Mouse (Mus musculus) MEL (cell line): ENCODE measurements around the gene Avpr2. TPM values are rescaled to one million over a fixed set of nuclear protein-coding genes. Genes with fewer than 3 reads are reported as not detected.

ENCODE experiments used
- DNase-seq: peaks from one replicate; pipeline ENCODE4 v3.0.0; 2011; ENCODE audit warnings: low read depth, low spot score
- H3K27ac ChIP-seq: 2 replicates; pipeline ENCODE4 v1.5.1; 2012; ENCODE audit warnings: low read depth, mild to moderate bottlenecking, control low read depth, low read length, moderate library complexity; ENCODE audit not compliant: control insufficient read depth
- H3K27me3 ChIP-seq, 2 experiments: fragments of 150-350 bp in 1 of 2; sonication (generic) in 1 of 2; 2 replicates each; pipeline ENCODE4 v1.6.1; 2012; ENCODE audit warnings: low read length in 2 of 2, mild to moderate bottlenecking in 2 of 2, improper control_type of control experiment in 1 of 2, moderate library complexity in 1 of 2; ENCODE audit not compliant: insufficient read depth in 2 of 2, control insufficient read depth in 1 of 2
- H3K36me3 ChIP-seq, 2 experiments: 2 replicates each; pipeline ENCODE4 v1.6.1; 2012 to 2014; ENCODE audit warnings: low read length in 2 of 2, improper control_type of control experiment in 1 of 2, inconsistent platforms in 1 of 2, mild to moderate bottlenecking in 1 of 2; ENCODE audit not compliant: insufficient read depth in 2 of 2, control insufficient read depth in 1 of 2
- H3K4me1 ChIP-seq, 2 experiments: fragments of 150-350 bp in 1 of 2; sonication (generic) in 1 of 2; 2 replicates each; pipeline ENCODE4 v1.6.1; 2012; ENCODE audit warnings: low read length in 2 of 2, improper control_type of control experiment in 1 of 2, mild to moderate bottlenecking in 1 of 2; ENCODE audit not compliant: insufficient read depth in 2 of 2, control insufficient read depth in 1 of 2
- H3K4me3 ChIP-seq, 2 experiments: fragments of 150-350 bp in 1 of 2; sonication (generic) in 1 of 2; 2 replicates each; pipeline ENCODE4 v1.5.1; 2012; ENCODE audit warnings: low read depth in 2 of 2, low read length in 2 of 2, mild to moderate bottlenecking in 2 of 2, moderate library complexity in 2 of 2, control low read depth in 1 of 2, improper control_type of control experiment in 1 of 2; ENCODE audit not compliant: control insufficient read depth in 1 of 2, insufficient read depth in 1 of 2
- H3K79me2 ChIP-seq: 2 replicates; pipeline ENCODE4 v1.6.1; 2012; ENCODE audit warnings: mild to moderate bottlenecking, low read length, moderate library complexity; ENCODE audit not compliant: control insufficient read depth, poor library complexity, insufficient read depth
- H3K9ac ChIP-seq: 2 replicates; pipeline ENCODE4 v1.6.1; 2012; ENCODE audit warnings: low read depth, mild to moderate bottlenecking, control low read depth, low read length, moderate library complexity; ENCODE audit not compliant: control insufficient read depth, poor library complexity, severe bottlenecking
- H3K9me3 ChIP-seq: fragments of 150-350 bp; sonication (generic); replicated peaks from 2 replicates; pipeline ENCODE4 v1.6.1; 2012; ENCODE audit warnings: mild to moderate bottlenecking, low read length, improper control_type of control experiment, moderate library complexity; ENCODE audit not compliant: insufficient read depth
- BHLHE40 ChIP-seq: IDR thresholded peaks from 2 replicates; pipeline ENCODE4 v1.6.1; 2012; ENCODE audit warnings: low read depth, mild to moderate bottlenecking, inconsistent platforms, low read length, improper control_type of control experiment, borderline replicate concordance
- CHD1 ChIP-seq: IDR thresholded peaks from 2 replicates; pipeline ENCODE4 v1.6.1; 2012; ENCODE audit warnings: low read depth, mild to moderate bottlenecking, inconsistent platforms, low read length, improper control_type of control experiment
- CHD2 ChIP-seq: IDR thresholded peaks from 2 replicates; pipeline ENCODE4 v1.6.1; 2011; ENCODE audit warnings: low read length, improper control_type of control experiment
- CTCF ChIP-seq, 3 experiments: IDR thresholded peaks in 2 of 3; conservative IDR thresholded peaks in 1 of 3; 2 replicates each; pipeline ENCODE4 v1.5.1; 2011 to 2012; ENCODE audit warnings: low read length in 3 of 3, low read depth in 2 of 3, mild to moderate bottlenecking in 2 of 3, improper control_type of control experiment in 1 of 3, inconsistent platforms in 1 of 3, mixed read lengths in 1 of 3, moderate library complexity in 1 of 3; ENCODE audit not compliant: control insufficient read depth in 1 of 3, insufficient read depth in 1 of 3, poor library complexity in 1 of 3, severe bottlenecking in 1 of 3
- E2F4 ChIP-seq: IDR thresholded peaks from 2 replicates; pipeline ENCODE4 v1.6.1; 2011; ENCODE audit warnings: low read depth, low read length, improper control_type of control experiment, borderline replicate concordance
- ELF1 ChIP-seq: IDR thresholded peaks from 2 replicates; pipeline ENCODE4 v1.6.1; 2014; ENCODE audit warnings: low read depth, mild to moderate bottlenecking, inconsistent platforms, low read length, improper control_type of control experiment, moderate library complexity
- EP300 ChIP-seq, 2 experiments: IDR thresholded peaks; 2 replicates each; pipeline ENCODE4 v1.6.1; 2011; ENCODE audit warnings: improper control_type of control experiment in 2 of 2, low read length in 2 of 2, low read depth in 1 of 2, mild to moderate bottlenecking in 1 of 2
- ETS1 ChIP-seq: IDR thresholded peaks from 2 replicates; pipeline ENCODE4 v1.6.1; 2012; ENCODE audit warnings: low read depth, mild to moderate bottlenecking, inconsistent platforms, low read length, improper control_type of control experiment, moderate library complexity
- GABPA ChIP-seq: IDR thresholded peaks from 2 replicates; pipeline ENCODE4 v1.6.1; 2012; ENCODE audit warnings: low read depth, mild to moderate bottlenecking, inconsistent platforms, low read length, improper control_type of control experiment, moderate library complexity
- HCFC1 ChIP-seq: IDR thresholded peaks from 2 replicates; pipeline ENCODE4 v1.6.1; 2012; ENCODE audit warnings: low read depth, mild to moderate bottlenecking, inconsistent platforms, low read length, improper control_type of control experiment, moderate library complexity
- JUND ChIP-seq: IDR thresholded peaks from 2 replicates; pipeline ENCODE4 v1.6.1; 2011; ENCODE audit warnings: low read depth, mild to moderate bottlenecking, improper control_type of control experiment, low read length
- KAT2A ChIP-seq: conservative IDR thresholded peaks from 2 replicates; pipeline ENCODE4 v1.6.1; 2012; ENCODE audit warnings: low read depth, low read length, improper control_type of control experiment, inconsistent platforms
- MAFK ChIP-seq: IDR thresholded peaks from 2 replicates; pipeline ENCODE4 v1.6.1; 2011; ENCODE audit warnings: low read depth, mild to moderate bottlenecking, low read length, improper control_type of control experiment, borderline replicate concordance
- MAX ChIP-seq: IDR thresholded peaks from 2 replicates; pipeline ENCODE4 v1.6.1; 2011; ENCODE audit warnings: low read length, improper control_type of control experiment
- MEF2A ChIP-seq: IDR thresholded peaks from 2 replicates; pipeline ENCODE4 v1.6.1; 2014; ENCODE audit warnings: low read depth, mild to moderate bottlenecking, inconsistent platforms, low read length, improper control_type of control experiment; ENCODE audit not compliant: poor library complexity, insufficient replicate concordance, severe bottlenecking; ENCODE audit errors: extremely low read depth
- MYB ChIP-seq: IDR thresholded peaks from 2 replicates; pipeline ENCODE4 v1.6.1; 2011; ENCODE audit warnings: mild to moderate bottlenecking, low read depth, low read length, improper control_type of control experiment
- MYC ChIP-seq: IDR thresholded peaks from 2 replicates; pipeline ENCODE4 v1.6.1; 2011; ENCODE audit warnings: low read depth, mild to moderate bottlenecking, low read length, improper control_type of control experiment, moderate library complexity
- NELFE ChIP-seq: IDR thresholded peaks from 2 replicates; pipeline ENCODE4 v1.6.1; 2011; ENCODE audit warnings: low read depth, low read length, improper control_type of control experiment
- NRF1 ChIP-seq: IDR thresholded peaks from 2 replicates; pipeline ENCODE4 v1.6.1; 2014; ENCODE audit warnings: low read depth, mild to moderate bottlenecking, inconsistent platforms, low read length, improper control_type of control experiment, moderate library complexity; ENCODE audit not compliant: poor library complexity, insufficient read depth, severe bottlenecking
- POLR2A ChIP-seq, 2 experiments: IDR thresholded peaks; 2 replicates each; pipeline ENCODE4 v1.6.1; 2011 to 2012; ENCODE audit warnings: low read length in 2 of 2, mild to moderate bottlenecking in 2 of 2, control low read depth in 1 of 2, improper control_type of control experiment in 1 of 2, low read depth in 1 of 2, moderate library complexity in 1 of 2; ENCODE audit not compliant: control insufficient read depth in 1 of 2, insufficient read depth in 1 of 2, poor library complexity in 1 of 2
- POLR2AphosphoS2 ChIP-seq: IDR thresholded peaks from 2 replicates; pipeline ENCODE4 v1.6.1; 2011; ENCODE audit warnings: low read length, improper control_type of control experiment
- POLR2AphosphoS5 ChIP-seq: IDR thresholded peaks from 2 replicates; pipeline ENCODE4 v1.6.1; 2012; ENCODE audit warnings: low read depth, borderline replicate concordance, mild to moderate bottlenecking, inconsistent platforms, low read length, moderate library complexity, mixed read lengths
- RCOR1 ChIP-seq: IDR thresholded peaks from 2 replicates; pipeline ENCODE4 v1.6.1; 2012; ENCODE audit warnings: low read depth, mild to moderate bottlenecking, inconsistent platforms, low read length, improper control_type of control experiment
- TBP ChIP-seq: IDR thresholded peaks from 2 replicates; pipeline ENCODE4 v1.8.0; 2011; ENCODE audit warnings: low read depth, low read length, improper control_type of control experiment
- TCF12 ChIP-seq: IDR thresholded peaks from 2 replicates; pipeline ENCODE4 v1.6.1; 2014; ENCODE audit warnings: low read depth, mild to moderate bottlenecking, inconsistent platforms, low read length, improper control_type of control experiment, moderate library complexity
- USF1 ChIP-seq: IDR thresholded peaks from 2 replicates; pipeline ENCODE4 v1.6.1; 2014; ENCODE audit warnings: low read depth, mild to moderate bottlenecking, inconsistent platforms, low read length, improper control_type of control experiment, moderate library complexity
- USF2 ChIP-seq, 2 experiments: IDR thresholded peaks; 2 replicates each; pipeline ENCODE4 v1.6.1; 2011 to 2012; ENCODE audit warnings: improper control_type of control experiment in 2 of 2, low read length in 2 of 2, borderline replicate concordance in 1 of 2, inconsistent platforms in 1 of 2, low read depth in 1 of 2, mild to moderate bottlenecking in 1 of 2; ENCODE audit not compliant: insufficient read depth in 1 of 2
- ZKSCAN1 ChIP-seq: IDR thresholded peaks from 2 replicates; pipeline ENCODE4 v1.6.1; 2012; ENCODE audit warnings: low read depth, mild to moderate bottlenecking, inconsistent platforms, low read length, improper control_type of control experiment, moderate library complexity
- ZMIZ1 ChIP-seq: IDR thresholded peaks from 2 replicates; pipeline ENCODE4 v1.6.1; 2012; ENCODE audit warnings: low read depth, mild to moderate bottlenecking, inconsistent platforms, low read length, improper control_type of control experiment, moderate library complexity
- ZNF384 ChIP-seq: IDR thresholded peaks from 2 replicates; pipeline ENCODE4 v1.6.1; 2012; ENCODE audit warnings: low read depth, mild to moderate bottlenecking, inconsistent platforms, low read length, improper control_type of control experiment
- polyA plus RNA-seq, 2 experiments: library from polyadenylated mRNA; stranded (reverse) in 1 of 2; unstranded in 1 of 2; fragments of >175 nt in 1 of 2; fragments of >200 nt in 1 of 2; gene quantifications; 2 replicates each; pipeline versions ENCODE4 v1.2.1 to v1.2.4; 2012; ENCODE audit warnings: low replicate concordance in 2 of 2, low read depth in 1 of 2; ENCODE audit not compliant: insufficient read length in 2 of 2, insufficient read depth in 1 of 2, missing spikeins in 1 of 2
- total RNA-seq: library from RNA; depleted of rRNA; stranded (reverse); fragments of 300-350 nt; gene quantifications from 2 replicates; pipeline ENCODE4 v1.2.3, GENCODE M21; 2012

Avpr2 gene
- total and polyA plus RNA-seq, 3 experiments: 0.35 to 0.49 TPM; not detected in 1

GRCm38 (mm10) chrX:73911588-73911987 lies 19.7 kb downstream of the Avpr2 start (continued):
- TF ChIP-seq RCOR1: no peak
- TF ChIP-seq CHD2: no peak
- TF ChIP-seq POLR2AphosphoS5: no peak
- TF ChIP-seq MEF2A: no peak
- TF ChIP-seq MYB: no peak
- TF ChIP-seq, all 39 proteins: peak for 9

- Histone ChIP-seq H3K4me3 (peak overlapping the region; percentile 27 to 30), H3K36me3 (peaks cover 0 to 51% of the 10 kb centered on the region in 2 experiments; a peak in 2 of 4 replicates), H3K4me1 (peaks cover 17 to 52% of the 10 kb centered on the region in 2 experiments), H3K9me3 (no peaks in the 10 kb centered on the region), H3K27me3 (no peaks in the 10 kb centered on the region), H3K27ac (peak overlapping the region; percentile 98), H3K79me2 (peaks cover 8% of the 10 kb centered on the region; the same call in 1 of the 2 replicates), H3K9ac (peak overlapping the region; percentile 79)
- DNase-seq: peak; percentile 97
- no peak for TF ChIP-seq ZKSCAN1
- TF ChIP-seq MEF2A: no peak
- no peak for TF ChIP-seq RCOR1
- 0 out of 2 replicates have a peak, but pooled peaks have one; percentile 18 for TF ChIP-seq MAX
- peak; percentile 69 for TF ChIP-seq NELFE
- TF ChIP-seq MYC: peak; percentile 13; the same call in 1 of the 2 replicates
- no peak for TF ChIP-seq JUND
- TF ChIP-seq HCFC1: peak; percentile 77
- TF ChIP-seq ETS1: peak; percentile 18; the same call in 1 of the 2 replicates
- peak; percentile 50 for TF ChIP-seq TCF12
- no peak for TF ChIP-seq GABPA
- no peak for TF ChIP-seq CTCF (IDR thresholded peaks at IDR 0.05 in 2 of 3, conservative IDR thresholded peaks at IDR 0.05 in 1 of 3; ENCODE audit: control insufficient read depth in 1 of 3, insufficient read depth in 1 of 3, low read depth in 2 of 3, low read length in 3 of 3, poor library complexity in 1 of 3, severe bottlenecking in 1 of 3)
- peak; percentile 92 for TF ChIP-seq ZNF384
- TF ChIP-seq USF1: no peak
- TF ChIP-seq MAFK: no peak
- TF ChIP-seq E2F4: no peak
- 0 out of 2 replicates have a peak, but pooled peaks have one; percentile 8 for TF ChIP-seq ELF1
- TF ChIP-seq NRF1: peak; percentile 91
- no peak for TF ChIP-seq CHD2
- TF ChIP-seq CHD1: no peak
- TF ChIP-seq EP300 (IDR thresholded peaks at IDR 0.05; ENCODE audit: low read depth in 1 of 2, low read length in 2 of 2): peak in 1 of 2 experiments; percentile 61; a peak in 2 of 4 replicates
- peak; percentile 67 for TF ChIP-seq TBP
- TF ChIP-seq POLR2A (IDR thresholded peaks at IDR 0.05; ENCODE audit: control insufficient read depth in 1 of 2, insufficient read depth in 1 of 2, low read depth in 1 of 2, low read length in 2 of 2, poor library complexity in 1 of 2): peak; percentile 34 to 72; a peak in 1 of 4 replicates
- no peak for TF ChIP-seq USF2 (IDR thresholded peaks at IDR 0.05; ENCODE audit: borderline replicate concordance in 1 of 2, insufficient read depth in 1 of 2, low read depth in 1 of 2, low read length in 2 of 2)
- TF ChIP-seq POLR2AphosphoS2: peak; percentile 84
- no peak for TF ChIP-seq BHLHE40
- peak; percentile 49; the same call in 1 of the 2 replicates for TF ChIP-seq MYB
- TF ChIP-seq POLR2AphosphoS5: no peak
- TF ChIP-seq KAT2A: peak; percentile 33; the same call in 1 of the 2 replicates
- 0 out of 2 replicates have a peak, but pooled peaks have one; percentile 9 for TF ChIP-seq ZMIZ1
Observed at GRCm38 (mm10) chrX:73914827-73915703, 23.2 kb downstream of the Avpr2 start.
